In the genomic region with DNA sequence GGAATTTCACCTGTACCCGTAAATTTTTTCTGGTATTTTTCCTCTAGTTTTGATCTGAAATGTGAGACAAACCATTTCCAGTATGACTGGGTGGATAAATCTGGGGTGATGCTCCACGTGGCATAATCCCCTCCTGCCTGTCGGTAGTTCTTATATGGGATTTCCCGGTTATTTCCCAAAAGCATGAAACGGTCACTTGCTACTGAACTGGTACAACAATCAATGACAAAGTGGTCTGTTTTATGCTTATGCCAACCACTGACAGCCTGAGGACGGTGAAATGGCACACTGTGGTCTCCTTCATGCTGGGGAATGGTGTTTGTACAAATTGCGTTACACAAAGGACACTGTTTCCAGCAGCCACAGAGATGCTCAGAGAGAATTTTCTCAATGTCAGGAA, we compare ENCODE assay signal across 29 mouse cellular contexts. TPM values are rescaled to one million over a fixed set of nuclear protein-coding genes. Genes with fewer than 3 reads are reported as not detected.
"Had no signal": no experiment of that assay in that cellular context is flagged by ENCODE, and none has a peak within 500 bp of the region (broad histone marks: within the 10 kb centered on the region; RNA-seq: fewer than 3 reads in every experiment).

No protein-coding gene starts in this region.

- ATAC-seq: forebrain, embryonic 13.5 days; forebrain, embryonic 14.5 days; forebrain, embryonic 15.5 days; forebrain, embryonic 16.5 days; forebrain, postnatal 0 days had no signal

- H3K9me3 ChIP-seq: embryonic facial prominence, embryonic 10.5 days; embryonic facial prominence, embryonic 12.5 days; embryonic facial prominence, embryonic 13.5 days; embryonic facial prominence, embryonic 15.5 days; forebrain, embryonic 10.5 days; forebrain, embryonic 12.5 days; forebrain, embryonic 13.5 days; forebrain, embryonic 15.5 days had no signal

- H3K27me3 ChIP-seq: embryonic facial prominence, embryonic 12.5 days; embryonic facial prominence, embryonic 13.5 days; embryonic facial prominence, embryonic 15.5 days; forebrain, embryonic 12.5 days; forebrain, embryonic 13.5 days; forebrain, embryonic 15.5 days had no signal

- H3K27ac ChIP-seq: embryonic facial prominence, embryonic 10.5 days; embryonic facial prominence, embryonic 12.5 days; embryonic facial prominence, embryonic 13.5 days; embryonic facial prominence, embryonic 15.5 days; forebrain, embryonic 10.5 days; forebrain, embryonic 12.5 days; forebrain, embryonic 13.5 days; forebrain, embryonic 15.5 days; gastrocnemius, adult 2 months; heart, adult 2 months had no signal

- H3K9ac ChIP-seq: embryonic facial prominence, embryonic 12.5 days; embryonic facial prominence, embryonic 13.5 days; embryonic facial prominence, embryonic 15.5 days; forebrain, embryonic 12.5 days; forebrain, embryonic 13.5 days; forebrain, embryonic 15.5 days; forebrain, postnatal 0 days had no signal

- H3K4me3 ChIP-seq: embryonic facial prominence, embryonic 10.5 days; embryonic facial prominence, embryonic 12.5 days; embryonic facial prominence, embryonic 13.5 days; embryonic facial prominence, embryonic 15.5 days; erythroblast, embryonic 14.5 days; forebrain, embryonic 10.5 days; forebrain, embryonic 12.5 days; forebrain, embryonic 13.5 days; forebrain, embryonic 15.5 days; gastrocnemius, adult 2 months; heart, adult 2 months had no signal

- H3K4me2 ChIP-seq: embryonic facial prominence, embryonic 12.5 days; embryonic facial prominence, embryonic 13.5 days; embryonic facial prominence, embryonic 15.5 days; forebrain, embryonic 12.5 days; forebrain, embryonic 13.5 days; forebrain, embryonic 15.5 days had no signal

- H3K4me1 ChIP-seq: embryonic facial prominence, embryonic 10.5 days; embryonic facial prominence, embryonic 12.5 days; embryonic facial prominence, embryonic 13.5 days; embryonic facial prominence, embryonic 15.5 days; forebrain, embryonic 10.5 days; forebrain, embryonic 12.5 days; forebrain, embryonic 13.5 days; forebrain, embryonic 15.5 days had no signal

- H3K36me3 ChIP-seq: embryonic facial prominence, embryonic 10.5 days; embryonic facial prominence, embryonic 12.5 days; embryonic facial prominence, embryonic 13.5 days; embryonic facial prominence, embryonic 15.5 days; forebrain, embryonic 10.5 days; forebrain, embryonic 12.5 days; forebrain, embryonic 15.5 days had no signal

- DNase-seq: cerebellum, adult 2 months; cerebellum, adult 8-10 months; cerebellum, adult 9-10 months; cerebellum, adult 9-11 months; cerebellum, postnatal 10 days; cerebellum, postnatal 14 days; cerebellum, postnatal 25 days; cerebellum, postnatal 36 days; embryo, embryonic 11 days; forebrain, postnatal 0 days; gastrocnemius, adult 2 months; gastrocnemius, postnatal 10 days; gastrocnemius, postnatal 14 days; gastrocnemius, postnatal 25 days; gastrocnemius, postnatal 36 days; heart, adult 18-20 months; heart, adult 2 months had no signal

RNA-seq across cellular contexts. Expression of a gene that starts 36.8 kb away (rescaled TPM):
- total RNA-seq: granulocyte monocyte progenitor cell, adult 5-6 weeks had no signal
- polyA plus RNA-seq: erythroblast, embryonic 14.5 days had no signal
